Mouse (Mus musculus) midbrain, embryonic 11.5 days (tissue): Measurements from ENCODE around the gene Grk2. TPM values are rescaled to one million over a fixed set of nuclear protein-coding genes. Genes with fewer than 3 reads are reported as not detected.
A peak's percentile ranks its signal among the peaks of the same experiment; 100 is the strongest.

Source experiments
- ATAC-seq: fragments of 200-750 bp; cut with Nextera tagmentation; 2 replicates; pipeline ENCODE4 v1.8.0; 2017; ENCODE audit warnings: moderate TSS enrichment, moderate library complexity; ENCODE audit not compliant: low FRiP score
- DNase-seq: peaks from one replicate; pipeline ENCODE4 v3.0.0; 2015; ENCODE audit warnings: low spot score; ENCODE audit errors: missing footprints
- H3K27ac ChIP-seq: fragments of 300-500 bp; sonication (generic); 2 replicates; pipeline ENCODE4 v1.5.1; 2014; ENCODE audit warnings: low read depth, low read length
- H3K27me3 ChIP-seq: fragments of 300-500 bp; sonication (generic); 2 replicates; pipeline ENCODE4 v1.6.1; 2014; ENCODE audit warnings: mild to moderate bottlenecking, low read length, moderate library complexity, mixed read lengths; ENCODE audit not compliant: control insufficient read depth, insufficient read depth
- H3K36me3 ChIP-seq: fragments of 300-500 bp; sonication (generic); 2 replicates; pipeline ENCODE4 v1.6.1; 2014; ENCODE audit warnings: mild to moderate bottlenecking, low read length, moderate library complexity, mixed read lengths; ENCODE audit not compliant: control insufficient read depth, insufficient read depth
- H3K4me1 ChIP-seq: fragments of 300-500 bp; sonication (generic); 2 replicates; pipeline ENCODE4 v1.6.1; 2014; ENCODE audit warnings: low read length; ENCODE audit not compliant: control insufficient read depth, insufficient read depth
- H3K4me2 ChIP-seq: fragments of 300-500 bp; sonication (generic); 2 replicates; pipeline ENCODE4 v1.6.1; 2014; ENCODE audit warnings: mild to moderate bottlenecking, moderate library complexity
- H3K4me3 ChIP-seq: fragments of 300-500 bp; sonication (generic); 2 replicates; pipeline ENCODE4 v1.5.1; 2014; ENCODE audit warnings: low read depth, low read length
- H3K9ac ChIP-seq: fragments of 300-500 bp; sonication (generic); 2 replicates; pipeline ENCODE4 v1.6.1; 2014; ENCODE audit warnings: low read length
- H3K9me3 ChIP-seq: fragments of 300-500 bp; sonication (generic); 2 replicates; pipeline ENCODE4 v1.6.1; 2016; ENCODE audit warnings: low read length; ENCODE audit not compliant: control insufficient read depth
- WGBS: fragments of 180-500 bp; shearing (Covaris S2); extraction: QIAGEN DNeasy Blood & Tissue Kit; methylation state at CpG from one replicate; pipeline ENCODE4 v1.1.7; 2014; 5-methylcytosine and 5-hydroxymethylcytosine counted together
- polyA plus RNA-seq: library from polyadenylated mRNA; unstranded; fragments of >200 nt; fragmentation: Nextera tagmentation; extraction: Ambion mirVana; gene quantifications from 2 replicates; pipeline ENCODE4 v1.2.1, GENCODE M21; 2014

Gene Grk2
- polyA plus RNA-seq, 1 experiment from 2014 or later = 16.5 TPM

DNA sequence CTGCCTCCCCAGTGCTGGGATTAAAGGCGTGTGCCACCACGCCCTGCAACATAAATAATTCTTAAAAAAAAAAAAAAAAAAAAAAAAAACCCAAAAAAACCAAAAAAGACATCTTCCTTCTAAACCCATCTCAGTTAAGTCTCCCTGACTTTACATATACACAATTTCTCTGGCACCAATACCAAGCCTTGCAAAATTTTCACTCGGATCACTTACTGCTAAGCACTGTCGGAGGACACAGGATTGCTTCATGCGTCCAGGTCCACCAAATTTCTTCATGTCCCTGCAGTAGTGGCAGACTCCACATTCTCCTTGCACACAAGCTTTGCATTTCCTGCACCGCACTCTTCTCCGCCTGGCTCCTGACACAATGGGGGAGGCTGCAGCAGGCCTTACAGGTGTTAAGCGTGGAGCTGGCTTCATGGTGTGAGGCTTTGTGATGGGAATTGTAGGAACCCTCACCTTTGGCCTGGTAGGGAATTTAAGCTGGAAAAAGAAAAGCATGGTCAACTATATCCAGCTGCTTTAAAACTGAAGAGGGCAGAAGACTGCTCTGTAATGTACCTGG, 22.8 kb upstream of the Grk2 start:
- H3K4me2 ChIP-seq = no peak overlapping the region
- no peak overlapping the region for H3K4me3 ChIP-seq
- ATAC-seq (no peak), DNase-seq (no peak)
- H3K9ac ChIP-seq = no peak overlapping the region
- peaks cover 29% of the 10 kb centered on the region for H3K36me3 ChIP-seq
- H3K9me3 ChIP-seq = no peaks in the 10 kb centered on the region
- H3K27me3 ChIP-seq = no peaks in the 10 kb centered on the region
- 94% methylated on average over 8 of the region's 8 CpGs for WGBS
- H3K27ac ChIP-seq = no peak overlapping the region
- peaks cover 13% of the 10 kb centered on the region for H3K4me1 ChIP-seq

GRCm38 (mm10) chr19:4326881-4327280, 20.9 kb upstream of the Grk2 start:
- peaks cover 3% of the 10 kb centered on the region for H3K4me1 ChIP-seq
- peaks cover 37% of the 10 kb centered on the region for H3K36me3 ChIP-seq
- no peak overlapping the region for H3K27ac ChIP-seq
- no peak overlapping the region for H3K4me3 ChIP-seq
- WGBS = 91% methylated on average over 1 of the region's 1 CpGs
- DNase-seq (no peak), ATAC-seq (no peak)
- no peak overlapping the region for H3K9ac ChIP-seq
- no peak overlapping the region for H3K4me2 ChIP-seq
- H3K27me3 ChIP-seq = no peaks in the 10 kb centered on the region
- no peaks in the 10 kb centered on the region for H3K9me3 ChIP-seq

GRCm38 (mm10) chr19:4326106-4326505, 20.1 kb upstream of the Grk2 start:
- DNase-seq (no peak), ATAC-seq (no peak)
- no peaks in the 10 kb centered on the region for H3K9me3 ChIP-seq
- H3K4me1 ChIP-seq = no peaks in the 10 kb centered on the region
- no peaks in the 10 kb centered on the region for H3K27me3 ChIP-seq
- H3K9ac ChIP-seq = no peak overlapping the region
- H3K27ac ChIP-seq = no peak overlapping the region
- H3K4me3 ChIP-seq = no peak overlapping the region
- 91% methylated on average over 3 of the region's 3 CpGs for WGBS
- H3K36me3 ChIP-seq = peaks cover 37% of the 10 kb centered on the region
- H3K4me2 ChIP-seq = no peak overlapping the region

- Histone ChIP-seq H3K4me2 (no peak overlapping the region), H3K27ac (no peak overlapping the region), H3K4me1 (no peaks in the 10 kb centered on the region), H3K27me3 (no peaks in the 10 kb centered on the region), H3K4me3 (no peak overlapping the region), H3K9me3 (no peaks in the 10 kb centered on the region), H3K9ac (no peak overlapping the region), H3K36me3 (peaks cover 45% of the 10 kb centered on the region)
- ATAC-seq (no peak), DNase-seq (no peak)
- WGBS = 94% methylated on average over 3 of the region's 3 CpGs
These were observed 16.1 kb upstream of the Grk2 start for GRCm38 (mm10) chr19:4322134-4322533.

DNA sequence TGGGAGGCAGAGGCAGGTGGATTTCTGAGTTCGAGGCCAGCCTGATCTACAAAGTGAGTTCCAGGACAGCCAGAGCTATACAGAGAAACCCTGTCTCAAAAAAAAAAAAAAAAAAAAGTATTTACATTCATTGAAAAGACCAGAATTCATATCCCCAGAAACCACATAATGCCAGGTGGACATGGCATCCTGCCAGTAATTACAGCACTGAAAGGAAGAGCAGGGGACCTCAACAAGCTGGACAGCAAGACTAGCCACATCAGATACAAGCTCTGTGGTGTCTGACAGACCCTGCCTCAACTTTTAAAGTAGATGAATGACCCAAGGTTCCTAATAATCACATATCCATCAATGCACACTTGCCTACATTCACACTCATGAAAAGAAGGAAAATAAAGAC, 15.6 kb upstream of the Grk2 start:
- Histone ChIP-seq H3K27ac (no peak overlapping the region), H3K9me3 (no peaks in the 10 kb centered on the region), H3K9ac (no peak overlapping the region), H3K36me3 (peaks cover 43% of the 10 kb centered on the region), H3K27me3 (no peaks in the 10 kb centered on the region), H3K4me3 (no peak overlapping the region), H3K4me1 (no peaks in the 10 kb centered on the region), H3K4me2 (no peak overlapping the region)
- DNase-seq (no peak), ATAC-seq (no peak)
- WGBS = 100% methylated on average over 1 of the region's 1 CpGs

DNA sequence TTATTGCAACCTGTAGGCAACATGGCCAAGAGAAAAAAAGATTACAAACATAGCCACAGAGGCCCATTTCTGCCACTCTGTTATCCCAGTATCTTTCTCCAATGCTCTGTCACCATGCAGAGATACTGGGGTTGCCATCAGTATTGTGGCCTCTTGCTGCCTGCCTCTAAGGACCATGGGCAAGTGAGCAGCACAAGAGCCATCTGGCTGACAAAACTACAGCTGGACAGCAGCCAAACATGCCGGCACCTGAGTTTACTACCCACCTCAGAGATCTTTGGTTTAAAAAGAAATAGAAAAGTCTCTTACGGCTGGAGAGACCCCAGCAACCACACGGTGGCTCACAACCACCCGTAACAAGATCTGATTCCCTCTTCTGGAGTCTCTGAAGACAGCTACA, 13.2 kb upstream of the Grk2 start:
- Histone ChIP-seq H3K27me3 (no peaks in the 10 kb centered on the region), H3K4me3 (no peak overlapping the region), H3K9ac (no peak overlapping the region), H3K4me2 (no peak overlapping the region), H3K4me1 (no peaks in the 10 kb centered on the region), H3K36me3 (peaks cover 38% of the 10 kb centered on the region), H3K27ac (no peak overlapping the region), H3K9me3 (no peaks in the 10 kb centered on the region)
- DNase-seq (no peak), ATAC-seq (no peak)
- 93% methylated on average over 4 of the region's 4 CpGs for WGBS

GRCm38 (mm10) chr19:4317181-4317580, 11.2 kb upstream of the Grk2 start:
- Histone ChIP-seq H3K27ac (no peak overlapping the region), H3K4me2 (no peak overlapping the region), H3K36me3 (peaks cover 28% of the 10 kb centered on the region), H3K4me3 (no peak overlapping the region), H3K9ac (no peak overlapping the region), H3K4me1 (no peaks in the 10 kb centered on the region), H3K9me3 (no peaks in the 10 kb centered on the region), H3K27me3 (no peaks in the 10 kb centered on the region)
- DNase-seq = no peak
- 91% methylated on average over 3 of the region's 3 CpGs for WGBS
- ATAC-seq = no peak

DNA sequence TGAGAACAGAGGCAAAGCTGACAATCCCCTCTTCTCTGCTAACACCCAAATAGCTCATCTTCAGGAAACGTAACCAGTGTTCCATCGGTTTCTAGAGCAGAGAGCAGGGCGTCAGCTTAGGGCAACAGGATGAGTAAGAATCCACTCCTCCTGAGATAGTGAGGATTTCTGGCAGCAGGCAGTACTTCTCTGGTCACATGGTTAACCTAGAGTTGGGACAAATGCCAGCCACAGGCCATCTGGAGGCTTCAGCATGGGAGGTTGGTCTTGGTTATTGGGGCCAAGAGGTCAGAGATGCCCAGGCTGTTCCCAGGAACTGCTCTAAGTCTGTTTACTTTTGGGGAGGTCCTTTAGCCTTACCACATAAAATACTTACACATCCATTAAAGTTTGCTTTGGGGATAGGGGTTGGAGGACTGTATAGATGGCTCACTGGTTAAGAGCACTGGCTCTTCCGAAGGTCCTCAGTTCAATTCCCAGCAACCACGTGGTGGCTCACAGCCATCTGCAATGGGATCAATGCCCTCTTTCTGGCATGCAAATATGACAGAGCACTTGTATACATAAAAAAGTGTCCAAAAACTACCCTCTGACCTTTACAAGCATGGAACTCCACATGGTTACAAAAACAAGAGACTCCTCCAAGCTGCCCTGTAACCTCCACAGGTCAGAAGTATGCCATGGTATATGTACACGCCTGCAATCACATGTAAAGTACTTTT, 9.4 kb upstream of the Grk2 start:
- Histone ChIP-seq H3K4me2 (no peak overlapping the region), H3K4me3 (no peak overlapping the region), H3K27me3 (no peaks in the 10 kb centered on the region), H3K9me3 (no peaks in the 10 kb centered on the region), H3K9ac (no peak overlapping the region), H3K36me3 (peaks cover 27% of the 10 kb centered on the region), H3K27ac (no peak overlapping the region), H3K4me1 (no peaks in the 10 kb centered on the region)
- WGBS = 85% methylated on average over 6 of the region's 6 CpGs
- DNase-seq = no peak
- no peak for ATAC-seq

DNA sequence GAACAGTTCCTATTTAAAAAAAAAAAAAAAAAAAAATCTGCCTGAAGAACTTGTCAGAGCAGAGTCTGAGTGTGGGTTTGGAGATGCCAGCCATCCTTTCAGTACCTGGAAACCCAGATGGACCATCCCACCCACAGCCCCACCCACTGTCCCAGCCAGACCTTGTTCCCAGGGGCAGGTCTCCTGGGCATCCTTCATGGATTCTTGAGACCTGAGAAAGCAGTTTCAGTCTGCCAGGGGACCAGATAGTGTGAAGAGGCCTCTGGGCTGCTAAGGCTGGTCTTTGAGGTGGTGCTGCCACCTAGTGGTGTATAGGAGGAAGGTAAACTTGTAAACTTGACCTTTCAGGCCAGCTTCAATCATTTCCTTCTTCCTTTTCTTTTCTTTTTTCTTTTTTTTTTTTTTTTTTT, 3.8 kb upstream of the Grk2 start:
- H3K9ac ChIP-seq = no peak overlapping the region
- no peak overlapping the region for H3K4me3 ChIP-seq
- no peak overlapping the region for H3K4me2 ChIP-seq
- no peak overlapping the region for H3K27ac ChIP-seq
- ATAC-seq = no peak
- no peaks in the 10 kb centered on the region for H3K27me3 ChIP-seq
- H3K4me1 ChIP-seq = peaks cover 6% of the 10 kb centered on the region
- no peaks in the 10 kb centered on the region for H3K36me3 ChIP-seq
- H3K9me3 ChIP-seq = no peaks in the 10 kb centered on the region
- DNase-seq = peak; percentile 93
